Mouse (Mus musculus) olfactory bulb, adult 2 months (tissue): Measurements from ENCODE around the gene Foxk1.

Experiments used
- CTCF ChIP-seq: fragments of 200-500 bp; IDR thresholded peaks from 2 replicates; pipeline ENCODE4 v1.5.1; 2012; ENCODE audit warnings: low read depth, mild to moderate bottlenecking, low read length, moderate library complexity; ENCODE audit not compliant: insufficient read depth
- POLR2A ChIP-seq: fragments of 200-500 bp; IDR thresholded peaks from 2 replicates; pipeline ENCODE4 v1.6.1; 2012; ENCODE audit warnings: mild to moderate bottlenecking, low read depth, low read length, moderate library complexity; ENCODE audit not compliant: insufficient read depth

DNA sequence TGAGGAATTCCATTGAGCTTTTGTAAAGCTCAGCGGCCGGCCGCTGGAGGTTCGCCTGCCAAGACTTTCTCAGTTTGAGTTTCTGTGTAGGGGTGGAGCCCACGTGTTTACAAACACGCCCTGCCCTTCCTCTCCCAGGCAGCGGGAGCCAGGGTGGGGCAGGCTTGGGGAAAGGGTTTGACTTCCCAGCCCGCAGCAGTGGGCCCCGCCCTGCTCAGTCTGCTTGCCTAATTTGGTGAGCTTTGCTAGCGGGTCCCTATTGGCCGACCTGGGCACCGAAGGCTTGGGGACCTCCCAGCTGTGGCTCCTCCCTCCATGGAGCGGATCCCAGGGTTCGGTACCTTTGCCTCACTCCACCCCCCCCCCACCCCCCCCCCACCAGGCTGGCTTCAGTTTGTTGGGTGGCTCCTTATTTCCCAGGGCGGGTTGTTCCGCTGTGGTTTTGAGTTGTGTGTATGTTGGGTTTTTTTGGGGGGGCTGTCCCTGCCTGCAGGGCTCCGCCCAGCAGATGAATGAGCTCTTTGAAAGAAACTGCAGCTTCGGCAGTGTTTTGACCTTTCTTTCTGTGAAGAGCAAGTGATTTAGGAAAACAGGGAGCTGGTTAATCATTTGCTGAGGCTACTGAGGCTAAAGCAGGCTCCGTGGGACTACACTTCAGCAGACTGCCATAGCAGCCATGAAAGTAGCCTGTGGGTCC lies 39.3 kb downstream of the Foxk1 start:
- TF ChIP-seq CTCF = no peak
- no peak for TF ChIP-seq POLR2A
